Mouse (Mus musculus): Measurements from ENCODE around the gene Thsd7a. TPM values are rescaled to one million over a fixed set of nuclear protein-coding genes. Genes with fewer than 3 reads are reported as not detected.

Thsd7a gene
- total and polyA plus RNA-seq, 3 experiments: 0.30 TPM; not detected in 2

DNA sequence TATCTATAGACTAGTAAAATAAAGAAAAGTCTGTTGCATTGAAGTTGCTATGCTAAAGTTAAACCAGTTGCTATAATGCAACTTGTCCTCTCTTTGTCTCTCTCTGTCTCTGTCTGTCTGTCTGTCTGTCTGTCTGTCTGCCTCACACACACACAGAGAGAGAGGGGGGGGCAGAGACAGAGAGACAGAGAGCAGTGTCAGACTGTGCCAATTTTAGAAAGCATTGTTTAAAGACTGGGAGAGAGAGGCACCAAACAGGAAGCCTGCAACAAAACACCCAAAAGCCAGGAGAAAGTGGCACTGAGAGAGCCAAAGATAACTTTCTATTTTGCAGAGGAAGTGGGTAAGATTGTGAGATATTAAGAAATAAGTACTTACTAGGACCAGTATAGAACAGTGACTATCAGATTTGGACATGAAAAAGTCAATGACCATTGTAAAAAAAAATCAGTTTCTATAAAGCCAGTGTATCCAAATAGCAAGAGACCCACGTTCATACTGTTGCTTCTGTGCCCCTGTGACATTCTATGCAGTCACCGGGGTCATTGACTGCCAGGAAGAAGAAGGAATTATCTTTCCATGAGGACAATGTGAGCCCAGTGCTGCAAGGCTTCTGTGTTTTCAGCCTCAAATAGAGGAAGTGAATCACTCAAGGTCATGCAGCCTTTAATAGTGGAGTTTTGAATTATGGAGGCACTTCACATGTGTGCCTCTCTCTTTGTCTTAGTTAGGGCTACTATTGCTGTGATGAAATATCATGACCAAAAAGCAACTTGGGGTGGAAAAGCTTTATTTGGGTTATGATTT, 355.4 kb downstream of the Thsd7a start:
- in situ Hi-C loops (cut with MboI; ENCODE audit: low pct_ligation_motif_present, low pct_unique_long_range_greater_than_20kb, low sequenced_read_pairs): no loop called here
- DNase-seq (ENCODE audit: extremely low read depth): no peak
- H3K36me3 ChIP-seq (replicated peaks in 1 of 2; ENCODE audit: control insufficient read depth in 1 of 2, insufficient read depth in 1 of 2, low read length in 1 of 2): no peaks in the 10 kb centered on the region
- H3K4me1 ChIP-seq (ENCODE audit: control insufficient read depth in 1 of 2, insufficient read depth in 2 of 2): no peaks in the 10 kb centered on the region
- no peaks in the 10 kb centered on the region for H3K9me3 ChIP-seq (replicated peaks; ENCODE audit: low read length)
- no peaks in the 10 kb centered on the region for H3K79me2 ChIP-seq (replicated peaks; ENCODE audit: control insufficient read depth, extremely low read depth, insufficient read depth, poor library complexity, severe bottlenecking)
- H3K9ac ChIP-seq (ENCODE audit: insufficient read depth, low read depth): no peak overlapping the region
- H3K27me3 ChIP-seq (replicated peaks): no peaks in the 10 kb centered on the region
- TF ChIP-seq IRF4 (IDR thresholded peaks at IDR 0.05; ENCODE audit: low read depth, low read length) (no peak), MYC (IDR thresholded peaks at IDR 0.05; ENCODE audit: low read depth, low read length) (no peak), EP300 (IDR thresholded peaks at IDR 0.05; ENCODE audit: low read length) (no peak), USF2 (conservative IDR thresholded peaks at IDR 0.05; ENCODE audit: low read depth, low read length) (no peak), MAZ (IDR thresholded peaks at IDR 0.05; ENCODE audit: low read depth, low read length) (no peak), TBP (conservative IDR thresholded peaks at IDR 0.05; ENCODE audit: low read depth, low read length) (no peak), RAD21 (IDR thresholded peaks at IDR 0.05; ENCODE audit: low read depth, low read length) (no peak), E2F4 (IDR thresholded peaks at IDR 0.05; ENCODE audit: insufficient replicate concordance, low read depth, low read length) (no peak), KAT2A (IDR thresholded peaks at IDR 0.05; ENCODE audit: insufficient replicate concordance, low read length) (no peak), PAX5 (IDR thresholded peaks at IDR 0.05; ENCODE audit: low read length) (no peak), JUN (IDR thresholded peaks at IDR 0.05; ENCODE audit: insufficient read depth, low read depth, low read length) (no peak)
- H3K4me2 ChIP-seq (ENCODE audit: insufficient read depth, low read depth, poor library complexity, severe bottlenecking): no peak overlapping the region
- H3K27ac ChIP-seq (ENCODE audit: insufficient read depth, low read depth): no peak overlapping the region
- dilution Hi-C loops (cut with MboI; ENCODE audit: extremely low pct_ligation_motif_present, extremely low pct_unique_long_range_greater_than_20kb, low sequenced_read_pairs): no loop called here
- H3K4me3 ChIP-seq (replicated peaks in 1 of 3; ENCODE audit: low read depth in 2 of 3, low read length in 2 of 3, poor library complexity in 1 of 3): no peak overlapping the region

DNA sequence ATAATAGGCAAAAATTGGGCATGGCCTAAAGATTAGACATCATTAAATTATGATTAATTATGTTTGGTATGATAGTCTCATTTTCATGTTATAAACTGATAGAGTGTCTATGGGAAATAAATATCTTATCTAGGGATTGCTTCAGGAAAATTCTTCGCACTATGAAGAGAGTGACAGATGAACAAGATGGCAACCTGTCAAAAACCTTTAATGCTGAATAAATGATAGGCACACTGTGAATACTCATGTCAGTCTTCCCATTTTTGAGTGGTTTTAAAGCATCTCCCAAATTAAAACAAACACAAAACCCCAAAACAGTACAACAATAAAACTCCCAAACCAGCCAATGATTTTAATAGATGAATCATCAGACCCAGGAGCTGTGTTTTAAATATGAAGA, 362.5 kb downstream of the Thsd7a start:
- TF ChIP-seq JUN (IDR thresholded peaks at IDR 0.05; ENCODE audit: insufficient read depth, low read depth, low read length): no peak
- no peak for TF ChIP-seq NELFE (IDR thresholded peaks at IDR 0.05; ENCODE audit: low read depth, low read length)
- TF ChIP-seq ZMIZ1 (IDR thresholded peaks at IDR 0.05; ENCODE audit: low read depth, low read length): no peak
- TF ChIP-seq MAZ (IDR thresholded peaks at IDR 0.05; ENCODE audit: low read depth, low read length): no peak
- TF ChIP-seq TCF12 (IDR thresholded peaks at IDR 0.05; ENCODE audit: low read depth, low read length): no peak
- no peak for TF ChIP-seq ZNF384 (IDR thresholded peaks at IDR 0.05; ENCODE audit: low read depth, low read length)
- TF ChIP-seq SIN3A (IDR thresholded peaks at IDR 0.05; ENCODE audit: low read length): no peak
- no peak for TF ChIP-seq SMC3 (IDR thresholded peaks at IDR 0.05; ENCODE audit: low read depth, low read length)
- no peak for TF ChIP-seq IRF4 (IDR thresholded peaks at IDR 0.05; ENCODE audit: low read depth, low read length)
- TF ChIP-seq E2F4 (IDR thresholded peaks at IDR 0.05; ENCODE audit: insufficient replicate concordance, low read depth, low read length): no peak
- no peak for TF ChIP-seq MXI1 (IDR thresholded peaks at IDR 0.05; ENCODE audit: low read depth, low read length)
- TF ChIP-seq UBTF (IDR thresholded peaks at IDR 0.05; ENCODE audit: low read depth, low read length): no peak
- no peak for TF ChIP-seq TBP (conservative IDR thresholded peaks at IDR 0.05; ENCODE audit: low read depth, low read length)
- Histone ChIP-seq H3K4me2 (ENCODE audit: insufficient read depth, low read depth, poor library complexity, severe bottlenecking) (no peak overlapping the region), H3K4me3 (replicated peaks in 1 of 3; ENCODE audit: low read depth in 2 of 3, low read length in 2 of 3, poor library complexity in 1 of 3) (no peak overlapping the region), H3K27ac (ENCODE audit: insufficient read depth, low read depth) (no peak overlapping the region), H3K9me3 (replicated peaks; ENCODE audit: low read length) (no peaks in the 10 kb centered on the region), H3K9ac (ENCODE audit: insufficient read depth, low read depth) (no peak overlapping the region), H3K79me2 (replicated peaks; ENCODE audit: control insufficient read depth, extremely low read depth, insufficient read depth, poor library complexity, severe bottlenecking) (no peaks in the 10 kb centered on the region), H3K36me3 (replicated peaks in 1 of 2; ENCODE audit: control insufficient read depth in 1 of 2, insufficient read depth in 1 of 2, low read length in 1 of 2) (no peaks in the 10 kb centered on the region), H3K4me1 (ENCODE audit: control insufficient read depth in 1 of 2, insufficient read depth in 2 of 2) (no peaks in the 10 kb centered on the region), H3K27me3 (replicated peaks) (no peaks in the 10 kb centered on the region)
- DNase-seq (ENCODE audit: extremely low read depth): no peak
- dilution Hi-C loops (cut with MboI; ENCODE audit: extremely low pct_ligation_motif_present, extremely low pct_unique_long_range_greater_than_20kb, low sequenced_read_pairs): no loop called here
- in situ Hi-C loops (cut with MboI; ENCODE audit: low pct_ligation_motif_present, low pct_unique_long_range_greater_than_20kb, low sequenced_read_pairs): no loop called here
